Mouse (Mus musculus): ENCODE data around the gene Usp24. TPM values are rescaled to one million over a fixed set of nuclear protein-coding genes. Genes with fewer than 3 reads are reported as not detected.

Usp24 gene
- polyA plus RNA-seq, 1 experiment from 2014 or later = 6.3 TPM

Other genes with a start within 250 kb of the Usp24 start
- gene Pcsk9, start 148.1 kb downstream of the Usp24 start, polyA plus RNA-seq (2015; fragmentation: Nextera tagmentation; extraction: Ambion mirVana) = 18.0 and 19.1 TPM in 2 replicates
- gene Bsnd, start 176.1 kb downstream of the Usp24 start, polyA plus RNA-seq (2015; fragmentation: Nextera tagmentation; extraction: Ambion mirVana) = 15.6 and 16.5 TPM in 2 replicates
- gene Dhcr24, start 244.8 kb downstream of the Usp24 start, polyA plus RNA-seq (2015; fragmentation: Nextera tagmentation; extraction: Ambion mirVana) = 4.1 TPM in 2 replicates